12 mouse cellular contexts compared by ENCODE assay signal in the genomic region with DNA sequence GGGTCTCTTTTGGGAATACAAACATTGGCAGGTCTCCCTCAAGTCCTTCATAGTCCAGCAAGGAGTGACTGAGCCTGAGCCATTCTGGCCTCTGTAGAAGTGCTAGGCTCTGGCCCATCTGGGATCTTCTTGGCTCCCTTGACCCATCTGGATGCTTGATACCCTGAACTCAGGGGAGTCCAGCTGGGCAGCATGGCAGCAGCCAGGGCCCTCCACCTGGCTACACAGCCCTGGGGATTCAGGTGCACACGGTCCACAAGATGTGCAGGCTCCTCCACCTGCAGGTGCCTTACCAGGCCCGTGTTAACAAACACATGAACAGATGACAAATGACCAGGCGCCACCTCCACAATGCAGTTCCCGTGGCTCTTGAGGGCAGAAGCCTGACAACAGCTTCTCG. TPM values are rescaled to one million over a fixed set of nuclear protein-coding genes. Genes with fewer than 3 reads are reported as not detected.
DNase-seq lines count a peak whose midpoint lies in the region; ATAC-seq and TF ChIP-seq lines count a peak whose summit lies in the region.
"Had no signal": no experiment of that assay in that cellular context is flagged by ENCODE, and none has a peak within 500 bp of the region (broad histone marks: within the 10 kb centered on the region; RNA-seq: fewer than 3 reads in every experiment).

No protein-coding gene starts in this region.

- no peak for TF ChIP-seq CTCF in gastrocnemius, adult 2 months (IDR thresholded peaks at IDR 0.05)
- TF ChIP-seq CTCF in lung, postnatal 0 days (IDR thresholded peaks at IDR 0.05): no peak

- no peaks in the 10 kb centered on the region for H3K27me3 ChIP-seq in lung, postnatal 0 days (replicated peaks; ENCODE audit: insufficient read depth, low read length)
- no peaks in the 10 kb centered on the region for H3K27me3 ChIP-seq in midbrain, embryonic 10.5 days (ENCODE audit: low read depth, poor library complexity, severe bottlenecking)
- H3K27me3 ChIP-seq: Patski had no signal

- H3K9me3 ChIP-seq in lung, postnatal 0 days (ENCODE audit: low read length): no peaks in the 10 kb centered on the region
- no peaks in the 10 kb centered on the region for H3K9me3 ChIP-seq in midbrain, embryonic 10.5 days (replicated peaks)

- intact Hi-C loops in gastrocnemius, adult 2 months (cut with DNase I): no loop called here

- WGBS in lung, postnatal 0 days: 41% methylated on average over 5 of the region's 5 CpGs
- WGBS in midbrain, embryonic 10.5 days: 87% methylated on average over 5 of the region's 5 CpGs

- H3K4me3 ChIP-seq in gastrocnemius, adult 2 months: no peak overlapping the region
- no peak overlapping the region for H3K4me3 ChIP-seq in lung, postnatal 0 days (ENCODE audit: low read depth, low read length)
- H3K4me3 ChIP-seq in midbrain, embryonic 10.5 days: no peak overlapping the region; the same call in 1 of the 2 replicates

- peaks cover 15% of the 10 kb centered on the region for H3K36me3 ChIP-seq in lung, postnatal 0 days (ENCODE audit: insufficient read depth, low read length)
- H3K36me3 ChIP-seq in midbrain, embryonic 10.5 days: peaks cover 99% of the 10 kb centered on the region

- no peak for ATAC-seq in lung, postnatal 0 days
- no peak for ATAC-seq in erythroid progenitor cell, adult 5-6 weeks (replicated peaks; ENCODE audit: low FRiP score, poor library complexity, severe bottlenecking)
- ATAC-seq: Patski had no signal

- H3K4me2 ChIP-seq in lung, postnatal 0 days (replicated peaks; ENCODE audit: low read depth, low read length): no peak overlapping the region

- no peak overlapping the region for H3K9ac ChIP-seq in lung, postnatal 0 days (replicated peaks; ENCODE audit: low read depth)

- TF ChIP-seq EP300 in lung, postnatal 0 days (IDR thresholded peaks at IDR 0.05): no peak

- peaks cover 58% of the 10 kb centered on the region for H3K4me1 ChIP-seq in lung, postnatal 0 days (ENCODE audit: insufficient read depth, low read depth, low read length)
- peaks cover 93% of the 10 kb centered on the region for H3K4me1 ChIP-seq in midbrain, embryonic 10.5 days

- no peak for DNase-seq in gastrocnemius, adult 2 months
- no peak for DNase-seq in gastrocnemius, adult 8-10 months (ENCODE audit: low spot score in 2 of 2)
- no peak for DNase-seq in lung, postnatal 0 days (ENCODE audit: low spot score)
- no peak for DNase-seq in lung, postnatal 10 days
- no peak for DNase-seq in midbrain, embryonic 10.5 days (ENCODE audit: low spot score)
- DNase-seq in yolk sac, embryonic 10.5 days (ENCODE audit: low spot score): no peak
- DNase-seq in right cerebral cortex, postnatal 25 days: no peak
- DNase-seq: B cell, adult 2 months; cerebellum, postnatal 36 days had no signal

- H3K27ac ChIP-seq in gastrocnemius, adult 2 months: peak overlapping the region; percentile 64; the same call in 1 of the 2 replicates
- H3K27ac ChIP-seq in lung, postnatal 0 days (ENCODE audit: low read length): peak overlapping the region; percentile 34
- peak overlapping the region; percentile 91 for H3K27ac ChIP-seq in midbrain, embryonic 10.5 days (replicated peaks)
- H3K27ac ChIP-seq: macrophage had no signal

RNA-seq across cellular contexts. Expression of a gene that starts 10.0 kb away (rescaled TPM):
- total RNA-seq in gastrocnemius, adult 2 months (2021): 10 to 100 TPM; 50.9 to 59.3 TPM
- total RNA-seq in gastrocnemius, adult 8-10 months (2022): 10 to 100 TPM; 41.6 to 42.5 (median 42.0) TPM
- 78.8 and 91.3 TPM in 2 replicates for polyA plus RNA-seq in lung, postnatal 0 days (2015; fragmentation: Nextera tagmentation; extraction: Ambion mirVana)
- 44.5 and 46.2 TPM in 2 replicates for polyA plus RNA-seq in midbrain, embryonic 10.5 days (2016; fragmentation: Nextera tagmentation; extraction: Ambion mirVana)
- total RNA-seq in erythroid progenitor cell, adult 5-6 weeks (2015; ENCODE audit: low replicate concordance): 22.6 and 24.1 TPM in 2 replicates
- 24.5 and 40.9 TPM in 2 replicates for total RNA-seq in erythroid progenitor cell, adult 5-6 weeks (2017; ENCODE audit: low replicate concordance)

RNA-seq across cellular contexts. Expression of a gene that starts 14.0 kb away (rescaled TPM):
- total RNA-seq in gastrocnemius, adult 2 months (2021): under 1 TPM; 0.64 to 0.81 TPM
- under 1 TPM; 0.48 to 0.90 (median 0.58) TPM for total RNA-seq in gastrocnemius, adult 8-10 months (2022)
- polyA plus RNA-seq in lung, postnatal 0 days (2015; fragmentation: Nextera tagmentation; extraction: Ambion mirVana): 14.0 and 14.6 TPM in 2 replicates
- polyA plus RNA-seq in midbrain, embryonic 10.5 days (2016; fragmentation: Nextera tagmentation; extraction: Ambion mirVana): 8.2 and 9.2 TPM in 2 replicates
- 10.1 TPM in 1 of 2 replicates, not detected in the other for total RNA-seq in erythroid progenitor cell, adult 5-6 weeks (2015; ENCODE audit: low replicate concordance)
- total RNA-seq in erythroid progenitor cell, adult 5-6 weeks (2017; ENCODE audit: low replicate concordance): 0.39 TPM in 1 of 2 replicates, not detected in the other

RNA-seq across cellular contexts. Expression of a gene that starts 20.2 kb away (rescaled TPM):
- 10 to 100 TPM; 18.6 to 25.3 TPM for total RNA-seq in gastrocnemius, adult 2 months (2021)
- 10 to 100 TPM; 22.2 to 26.3 (median 24.3) TPM for total RNA-seq in gastrocnemius, adult 8-10 months (2022)
- polyA plus RNA-seq in lung, postnatal 0 days (2015; fragmentation: Nextera tagmentation; extraction: Ambion mirVana): 130 and 152 TPM in 2 replicates
- polyA plus RNA-seq in midbrain, embryonic 10.5 days (2016; fragmentation: Nextera tagmentation; extraction: Ambion mirVana): 306 and 361 TPM in 2 replicates
- 62.0 and 125 TPM in 2 replicates for total RNA-seq in erythroid progenitor cell, adult 5-6 weeks (2015; ENCODE audit: low replicate concordance)
- 136 and 176 TPM in 2 replicates for total RNA-seq in erythroid progenitor cell, adult 5-6 weeks (2017; ENCODE audit: low replicate concordance)

RNA-seq across cellular contexts. Expression of a gene that starts 44.8 kb away (rescaled TPM):
- 1,000 to 10,000 TPM; 1,028 to 1,061 TPM for total RNA-seq in gastrocnemius, adult 2 months (2021)
- 1,000 to 10,000 TPM in 3 of 4 experiments, 100 to 1,000 TPM in 1; 952 to 1,087 (median 1,016) TPM for total RNA-seq in gastrocnemius, adult 8-10 months (2022)
- 29.9 and 43.0 TPM in 2 replicates for polyA plus RNA-seq in lung, postnatal 0 days (2015; fragmentation: Nextera tagmentation; extraction: Ambion mirVana)
- polyA plus RNA-seq in midbrain, embryonic 10.5 days (2016; fragmentation: Nextera tagmentation; extraction: Ambion mirVana): 2.9 and 3.4 TPM in 2 replicates
- total RNA-seq in erythroid progenitor cell, adult 5-6 weeks (2015; ENCODE audit: low replicate concordance): 16.8 and 26.3 TPM in 2 replicates
- total RNA-seq in erythroid progenitor cell, adult 5-6 weeks (2017; ENCODE audit: low replicate concordance): 2.0 and 14.9 TPM in 2 replicates

RNA-seq across cellular contexts. Expression of a gene that starts 55.6 kb away (rescaled TPM):
- total RNA-seq in gastrocnemius, adult 2 months (2021): 10 to 100 TPM in 1 of 2 experiments, 1 to 10 TPM in 1; 9.8 to 13.6 TPM
- total RNA-seq in gastrocnemius, adult 8-10 months (2022): 10 to 100 TPM in 3 of 4 experiments, 1 to 10 TPM in 1; 9.8 to 18.4 (median 12.5) TPM
- polyA plus RNA-seq in lung, postnatal 0 days (2015; fragmentation: Nextera tagmentation; extraction: Ambion mirVana): 17.5 and 20.8 TPM in 2 replicates
- polyA plus RNA-seq in midbrain, embryonic 10.5 days (2016; fragmentation: Nextera tagmentation; extraction: Ambion mirVana): 3.3 and 4.3 TPM in 2 replicates
- total RNA-seq in erythroid progenitor cell, adult 5-6 weeks (2015; ENCODE audit: low replicate concordance): 1.3 TPM in 1 of 2 replicates, not detected in the other
- not detected in 2 replicates for total RNA-seq in erythroid progenitor cell, adult 5-6 weeks (2017; ENCODE audit: low replicate concordance)

Comparison
In these comparisons a context has a peak if more than half of its experiments do, and no peak if none do; other contexts are left out.
1. H3K27ac ChIP-seq: peak in every context shown above with its lines; median percentile 91 in midbrain, embryonic 10.5 days; 64 in gastrocnemius, adult 2 months; 34 in lung, postnatal 0 days.